Mouse (Mus musculus) liver, embryonic 11.5 days (tissue): ENCODE measurements around the gene Nudt4. TPM values are rescaled to one million over a fixed set of nuclear protein-coding genes. Genes with fewer than 3 reads are reported as not detected.

ENCODE experiments used
- ATAC-seq: fragments of 200-750 bp; cut with Nextera tagmentation; replicated peaks from 2 replicates; pipeline ENCODE4 v1.8.0; 2017; ENCODE audit warnings: moderate number of reproducible peaks, mild to moderate bottlenecking, moderate TSS enrichment, moderate library complexity; ENCODE audit not compliant: low FRiP score
- DNase-seq: peaks from one replicate; pipeline ENCODE4 v3.0.0-alpha.2; 2017; ENCODE audit warnings: low spot score
- H3K27ac ChIP-seq: fragments of 300-500 bp; sonication (generic); 2 replicates; pipeline ENCODE4 v1.5.1; 2014; ENCODE audit warnings: mild to moderate bottlenecking, low read depth, low read length, control low read depth
- H3K27me3 ChIP-seq: fragments of 300-500 bp; sonication (generic); replicated peaks from 2 replicates; pipeline ENCODE4 v1.6.1; 2014; ENCODE audit warnings: low read length, mixed read lengths; ENCODE audit not compliant: control insufficient read depth, insufficient read depth
- H3K36me3 ChIP-seq: fragments of 300-500 bp; sonication (generic); 2 replicates; pipeline ENCODE4 v1.6.1; 2014; ENCODE audit warnings: mild to moderate bottlenecking, low read length, moderate library complexity, mixed read lengths; ENCODE audit not compliant: control insufficient read depth, insufficient read depth
- H3K4me1 ChIP-seq: fragments of 300-500 bp; sonication (generic); replicated peaks from 2 replicates; pipeline ENCODE4 v1.6.1; 2014; ENCODE audit warnings: low read length, mixed read lengths; ENCODE audit not compliant: control insufficient read depth, insufficient read depth
- H3K4me2 ChIP-seq: fragments of 300-500 bp; sonication (generic); 2 replicates; pipeline ENCODE4 v1.6.1; 2014; ENCODE audit warnings: mild to moderate bottlenecking, control low read depth, moderate library complexity
- H3K4me3 ChIP-seq: fragments of 300-500 bp; sonication (generic); 2 replicates; pipeline ENCODE4 v1.5.1; 2014; ENCODE audit warnings: low read depth, low read length, control low read depth
- H3K9ac ChIP-seq: fragments of 300-500 bp; sonication (generic); 2 replicates; pipeline ENCODE4 v1.6.1; 2014; ENCODE audit warnings: low read depth, low read length, control low read depth
- H3K9me3 ChIP-seq: fragments of 300-500 bp; sonication (generic); 2 replicates; pipeline ENCODE4 v1.6.1; 2016; ENCODE audit warnings: low read length, inconsistent platforms, mixed read lengths; ENCODE audit not compliant: control insufficient read depth
- WGBS: fragments of 180-500 bp; shearing (Covaris S2); extraction: QIAGEN DNeasy Blood & Tissue Kit; methylation state at CpG from one replicate; pipeline ENCODE4 v1.1.7; 2014; 5-methylcytosine and 5-hydroxymethylcytosine counted together
- polyA plus RNA-seq: library from polyadenylated mRNA; unstranded; fragments of >200 nt; fragmentation: Nextera tagmentation; extraction: Ambion mirVana; gene quantifications from 2 replicates; pipeline ENCODE4 v1.2.1, GENCODE M21; 2014

The Nudt4 gene
- polyA plus RNA-seq, 1 experiment from 2014 or later: 95.8 TPM

- Histone ChIP-seq H3K27ac (no peak overlapping the region), H3K4me3 (no peak overlapping the region), H3K4me2 (no peak overlapping the region), H3K9ac (no peak overlapping the region), H3K9me3 (no peaks in the 10 kb centered on the region), H3K36me3 (0 out of 2 replicates have a peak, but pooled peaks cover 2% of the 10 kb centered on the region), H3K4me1 (0 out of 2 replicates have a peak, but pooled peaks cover 2% of the 10 kb centered on the region), H3K27me3 (no peaks in the 10 kb centered on the region)
- DNase-seq (no peak), ATAC-seq (no peak)
- WGBS: 88% methylated on average over 5 of the region's 5 CpGs
Observed at GRCm38 (mm10) chr10:95526495-95527122, 37.3 kb downstream of the Nudt4 start.

GRCm38 (mm10) chr10:95525871-95526270 is 38.1 kb downstream of the Nudt4 start:
- H3K4me2 ChIP-seq: no peak overlapping the region
- H3K27ac ChIP-seq: no peak overlapping the region
- 88% methylated on average over 5 of the region's 5 CpGs for WGBS
- DNase-seq: no peak
- H3K4me3 ChIP-seq: no peak overlapping the region
- no peak for ATAC-seq
- 0 out of 2 replicates have a peak, but pooled peaks cover 2% of the 10 kb centered on the region for H3K36me3 ChIP-seq
- H3K9me3 ChIP-seq: no peaks in the 10 kb centered on the region
- no peaks in the 10 kb centered on the region for H3K27me3 ChIP-seq
- no peak overlapping the region for H3K9ac ChIP-seq
- H3K4me1 ChIP-seq: 0 out of 2 replicates have a peak, but pooled peaks cover 2% of the 10 kb centered on the region

GRCm38 (mm10) chr10:95525037-95525675 is 38.8 kb downstream of the Nudt4 start:
- Histone ChIP-seq H3K27ac (no peak overlapping the region), H3K9me3 (no peaks in the 10 kb centered on the region), H3K4me2 (no peak overlapping the region), H3K9ac (no peak overlapping the region), H3K4me3 (no peak overlapping the region), H3K27me3 (no peaks in the 10 kb centered on the region), H3K36me3 (peaks cover 2% of the 10 kb centered on the region; the same call in 1 of the 2 replicates), H3K4me1 (0 out of 2 replicates have a peak, but pooled peaks cover 2% of the 10 kb centered on the region)
- WGBS: 83% methylated on average over 6 of the region's 6 CpGs
- DNase-seq: no peak
- ATAC-seq: no peak

- Histone ChIP-seq H3K36me3 (peaks cover 2% of the 10 kb centered on the region; the same call in 1 of the 2 replicates), H3K9me3 (no peaks in the 10 kb centered on the region), H3K9ac (no peak overlapping the region), H3K4me2 (0 out of 2 replicates have a peak overlapping the region, but pooled peaks have one; percentile 10), H3K27ac (no peak overlapping the region), H3K4me3 (no peak overlapping the region), H3K4me1 (peaks cover 10% of the 10 kb centered on the region; the same call in 1 of the 2 replicates), H3K27me3 (no peaks in the 10 kb centered on the region)
- DNase-seq (no peak), ATAC-seq (no peak)
- WGBS: 88% methylated on average over 6 of the region's 6 CpGs
Observed at GRCm38 (mm10) chr10:95517656-95518055, 46.3 kb downstream of the Nudt4 start.

- Histone ChIP-seq H3K27ac (peak overlapping the region; percentile 94), H3K27me3 (no peaks in the 10 kb centered on the region), H3K4me1 (peaks cover 10% of the 10 kb centered on the region; the same call in 1 of the 2 replicates), H3K4me2 (peak overlapping the region; percentile 89), H3K9ac (peak overlapping the region; percentile 97), H3K9me3 (no peaks in the 10 kb centered on the region), H3K36me3 (no peaks in the 10 kb centered on the region; the same call in 1 of the 2 replicates), H3K4me3 (peak overlapping the region; percentile 100)
- under 1% methylated on average over 60 of the region's 80 CpGs for WGBS
- DNase-seq (peak; percentile 69), ATAC-seq (peak; percentile 9)
Observed at GRCm38 (mm10) chr10:95515293-95515931, 48.5 kb downstream of the Nudt4 start.

GRCm38 (mm10) chr10:95514656-95515292 is 49.2 kb downstream of the Nudt4 start, which contains the start of gene Ube2n:
Gene Ube2n (plus strand): TSS chr10:95515145.
- Histone ChIP-seq H3K4me1 (peaks cover 10% of the 10 kb centered on the region; the same call in 1 of the 2 replicates), H3K9me3 (no peaks in the 10 kb centered on the region), H3K36me3 (no peaks in the 10 kb centered on the region), H3K4me2 (peak within 1 kb of the TSS; percentile 89), H3K27ac (peak within 1 kb of the TSS; percentile 94), H3K27me3 (no peaks in the 10 kb centered on the region), H3K4me3 (peak within 1 kb of the TSS; percentile 100), H3K9ac (peak within 1 kb of the TSS; percentile 97)
- WGBS: under 1% methylated on average over 80 of the region's 81 CpGs
- DNase-seq (peak; percentile 99), ATAC-seq (peak; percentile 96)

GRCm38 (mm10) chr10:95513768-95514556 is 50.0 kb downstream of the Nudt4 start:
- Histone ChIP-seq H3K36me3 (no peaks in the 10 kb centered on the region), H3K4me2 (peak overlapping the region; percentile 89), H3K9me3 (no peaks in the 10 kb centered on the region), H3K27me3 (no peaks in the 10 kb centered on the region), H3K27ac (peak overlapping the region; percentile 94), H3K4me3 (peak overlapping the region; percentile 100), H3K4me1 (peaks cover 10% of the 10 kb centered on the region; the same call in 1 of the 2 replicates), H3K9ac (peak overlapping the region; percentile 97)
- peak; percentile 41 for DNase-seq
- ATAC-seq: 0 out of 2 replicates have a peak, but pooled peaks have one; percentile 16
- WGBS: 33% methylated on average over 15 of the region's 15 CpGs
